Mouse (Mus musculus) splenic B cell, adult 2 months (primary cell): ENCODE data around the gene Pmfbp1.

Source experiments
- DNase-seq: peaks from one replicate; pipeline ENCODE4 v3.0.0-alpha.2; 2011; ENCODE audit warnings: low read depth, low spot score
- H3K27me3 ChIP-seq: 2 replicates; pipeline ENCODE4 v1.6.1; 2012; ENCODE audit warnings: mild to moderate bottlenecking, low read length, moderate library complexity, mixed read lengths; ENCODE audit not compliant: control insufficient read depth, poor library complexity, insufficient read depth, severe bottlenecking
- H3K36me3 ChIP-seq: 2 replicates; pipeline ENCODE4 v1.6.1; 2012; ENCODE audit warnings: mild to moderate bottlenecking, low read length, moderate library complexity, mixed read lengths; ENCODE audit not compliant: control insufficient read depth, poor library complexity, insufficient read depth, severe bottlenecking

Pmfbp1 gene

DNA sequence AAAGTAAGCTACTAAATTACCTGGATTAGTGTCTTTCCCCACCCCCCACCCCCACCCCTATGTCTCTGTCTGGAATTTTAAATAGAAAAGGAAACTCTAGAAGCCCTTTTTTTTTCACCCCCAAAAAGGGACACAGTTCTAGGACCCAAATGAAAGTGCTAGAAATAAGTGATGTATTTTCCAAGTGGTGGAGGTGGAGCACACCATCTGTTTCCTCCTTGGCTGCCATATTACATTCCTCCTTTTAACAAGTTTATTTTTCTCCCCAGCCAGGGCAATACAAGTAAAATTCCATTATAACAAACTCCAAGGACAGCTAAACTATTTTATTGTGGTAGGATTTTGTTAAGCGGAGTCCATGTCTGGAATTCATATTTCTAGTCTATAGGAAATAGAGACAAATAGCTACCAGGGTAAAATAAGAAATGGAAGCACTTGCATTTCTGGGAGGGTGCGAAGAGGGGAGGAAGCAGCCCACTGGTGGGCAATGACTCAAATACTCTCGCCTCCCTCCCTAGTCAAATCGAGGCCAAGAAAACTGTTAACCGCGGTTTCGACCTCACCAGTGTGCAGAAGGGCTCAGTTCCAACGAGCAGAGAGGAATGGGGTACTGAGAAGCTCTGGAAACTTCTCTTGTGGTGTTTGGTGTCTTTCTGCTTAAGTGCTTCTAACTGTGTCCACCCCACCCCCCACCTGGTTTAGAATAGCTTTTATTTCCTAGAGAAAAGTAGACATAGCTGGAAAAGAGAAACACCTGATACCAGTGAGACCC lies 49.1 kb downstream of the Pmfbp1 start:
- H3K36me3 ChIP-seq: peaks cover 5% of the 10 kb centered on the region
- no peak for DNase-seq
- no peaks in the 10 kb centered on the region for H3K27me3 ChIP-seq

DNA sequence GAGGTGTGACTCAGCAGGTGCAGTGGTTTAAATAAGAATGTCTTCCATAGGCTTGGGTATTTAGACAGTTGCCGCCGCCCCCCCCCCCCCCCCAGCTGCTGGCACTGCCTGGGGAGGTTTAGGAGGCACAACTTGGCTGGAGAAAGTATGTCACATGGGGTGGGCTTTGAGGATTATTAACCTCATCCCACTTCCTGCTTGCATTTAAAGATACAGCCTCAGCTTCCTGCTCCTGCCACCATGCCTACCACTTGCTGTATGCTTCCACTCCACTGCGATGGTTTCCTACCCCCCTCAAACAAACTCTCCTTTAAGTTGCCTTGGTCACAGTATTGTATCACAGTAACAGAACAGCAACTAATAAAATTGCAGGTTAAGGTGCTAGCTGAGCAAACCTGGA lies 50.2 kb downstream of the Pmfbp1 start:
- Histone ChIP-seq H3K36me3 (peaks cover 11% of the 10 kb centered on the region), H3K27me3 (no peaks in the 10 kb centered on the region)
- no peak for DNase-seq

- H3K27me3 ChIP-seq: no peaks in the 10 kb centered on the region
- peaks cover 24% of the 10 kb centered on the region for H3K36me3 ChIP-seq
- DNase-seq: peak; percentile 32
These were observed 57.8 kb downstream of the Pmfbp1 start for GRCm38 (mm10) chr8:109551663-109552062.

DNA sequence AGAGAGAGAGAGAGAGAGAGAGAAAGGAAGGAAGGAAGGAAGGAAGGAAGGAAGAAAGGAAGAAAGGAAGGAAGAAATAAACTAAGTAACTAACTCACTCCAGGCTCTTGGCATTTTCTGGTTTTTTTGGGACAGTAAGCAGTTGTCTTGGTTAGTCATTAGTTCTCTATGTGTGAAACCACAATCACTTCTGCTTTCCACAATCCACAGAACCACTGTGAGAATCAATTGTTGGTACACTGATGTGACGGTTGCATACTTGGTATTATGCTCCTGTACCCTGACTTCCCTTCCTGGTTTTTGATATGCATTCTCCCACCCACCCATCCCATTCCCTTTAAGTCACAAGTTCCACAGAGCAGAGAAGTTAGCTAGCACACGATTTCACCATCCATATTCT lies 70.1 kb downstream of the Pmfbp1 start:
- DNase-seq: peak; percentile 32
- H3K27me3 ChIP-seq: no peaks in the 10 kb centered on the region
- peaks cover 2% of the 10 kb centered on the region; the same call in 1 of the 2 replicates for H3K36me3 ChIP-seq

DNA sequence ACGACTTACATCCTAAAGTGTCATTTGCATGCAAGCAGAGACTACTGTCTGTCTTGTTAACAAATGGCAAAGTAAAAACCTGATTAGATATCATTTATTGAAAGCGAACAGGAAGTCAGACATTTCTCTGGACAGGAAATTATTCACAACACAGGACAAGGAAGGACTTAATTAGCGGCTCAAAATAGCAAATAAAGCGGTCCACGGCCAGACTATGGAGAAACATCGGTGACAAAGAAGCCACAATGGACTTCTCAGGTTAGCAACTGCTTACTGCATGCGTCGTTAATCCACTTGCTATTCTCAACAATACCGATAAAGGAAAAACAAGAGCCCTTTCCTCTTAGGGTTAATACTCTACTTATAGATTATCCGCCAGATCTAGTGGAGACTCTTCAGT lies 70.9 kb downstream of the Pmfbp1 start:
- H3K27me3 ChIP-seq: no peaks in the 10 kb centered on the region
- no peaks in the 10 kb centered on the region; the same call in 1 of the 2 replicates for H3K36me3 ChIP-seq
- DNase-seq: no peak

GRCm38 (mm10) chr8:109565498-109566333 lies 71.9 kb downstream of the Pmfbp1 start, which contains the start of the genes Dhx38 and Txnl4b:
TSS of gene Dhx38 (minus strand) at chr8:109565861.
TSS of gene Txnl4b (plus strand) at chr8:109565892.
- Histone ChIP-seq H3K27me3 (no peaks in the 10 kb centered on the region), H3K36me3 (peaks cover 2% of the 10 kb centered on the region; the same call in 1 of the 2 replicates)
- peak; percentile 100 for DNase-seq

DNA sequence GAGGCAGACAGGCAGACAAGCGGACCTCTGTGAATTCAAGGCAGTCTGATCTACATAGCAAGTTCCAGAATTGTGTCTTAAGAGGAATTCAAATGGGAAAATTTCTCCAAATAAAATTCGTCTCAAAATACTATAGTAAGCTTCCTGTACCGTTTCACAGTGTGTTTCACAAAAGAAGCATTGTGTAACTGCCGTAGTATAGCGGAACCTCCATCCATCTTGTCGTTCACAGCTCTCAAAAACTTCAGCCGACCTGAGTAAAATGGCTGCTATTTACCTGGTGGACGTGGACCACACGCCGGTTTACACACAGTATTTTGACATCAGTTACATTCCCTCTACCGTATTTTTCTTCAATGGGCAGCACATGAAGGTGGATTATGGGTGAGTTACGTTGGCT lies 77.3 kb downstream of the Pmfbp1 start:
- peaks cover 7% of the 10 kb centered on the region; the same call in 1 of the 2 replicates for H3K36me3 ChIP-seq
- no peak for DNase-seq
- no peaks in the 10 kb centered on the region for H3K27me3 ChIP-seq

GRCm38 (mm10) chr8:109576311-109576710 lies 82.5 kb downstream of the Pmfbp1 start:
- DNase-seq: no peak
- H3K27me3 ChIP-seq: no peaks in the 10 kb centered on the region
- H3K36me3 ChIP-seq: peaks cover 5% of the 10 kb centered on the region; the same call in 1 of the 2 replicates

GRCm38 (mm10) chr8:109578900-109579301 lies 85.1 kb downstream of the Pmfbp1 start, which contains the start of gene Hp:
TSS of gene Hp (minus strand) at chr8:109579172.
- H3K27me3 ChIP-seq: no peaks in the 10 kb centered on the region
- H3K36me3 ChIP-seq: no peaks in the 10 kb centered on the region
- no peak for DNase-seq

GRCm38 (mm10) chr8:109584293-109584692 lies 90.5 kb downstream of the Pmfbp1 start:
- Histone ChIP-seq H3K27me3 (no peaks in the 10 kb centered on the region; the same call in 1 of the 2 replicates), H3K36me3 (no peaks in the 10 kb centered on the region)
- no peak for DNase-seq

DNA sequence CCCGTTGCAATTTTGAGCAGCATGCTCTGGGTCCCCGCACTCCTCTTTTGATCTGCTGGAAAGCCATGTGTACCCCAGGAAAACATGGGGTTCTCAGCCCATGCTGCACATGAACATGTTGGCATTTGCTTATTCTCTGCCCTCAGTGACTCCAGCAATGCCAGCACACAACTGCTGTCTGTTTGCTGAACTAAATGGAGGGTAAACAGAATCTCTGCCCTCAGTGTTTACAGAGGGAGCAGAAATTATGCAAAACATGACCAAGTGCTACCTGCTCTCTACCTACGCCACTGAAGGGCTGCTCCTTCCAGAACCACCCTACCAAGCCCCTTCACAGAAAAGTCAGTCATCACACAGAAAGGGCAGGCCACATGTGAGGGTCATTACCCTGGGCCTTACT lies 91.0 kb downstream of the Pmfbp1 start:
- no peaks in the 10 kb centered on the region for H3K36me3 ChIP-seq
- no peak for DNase-seq
- H3K27me3 ChIP-seq: no peaks in the 10 kb centered on the region; the same call in 1 of the 2 replicates

GRCm38 (mm10) chr8:109585652-109586051 lies 91.8 kb downstream of the Pmfbp1 start:
- DNase-seq: no peak
- H3K36me3 ChIP-seq: no peaks in the 10 kb centered on the region

DNA sequence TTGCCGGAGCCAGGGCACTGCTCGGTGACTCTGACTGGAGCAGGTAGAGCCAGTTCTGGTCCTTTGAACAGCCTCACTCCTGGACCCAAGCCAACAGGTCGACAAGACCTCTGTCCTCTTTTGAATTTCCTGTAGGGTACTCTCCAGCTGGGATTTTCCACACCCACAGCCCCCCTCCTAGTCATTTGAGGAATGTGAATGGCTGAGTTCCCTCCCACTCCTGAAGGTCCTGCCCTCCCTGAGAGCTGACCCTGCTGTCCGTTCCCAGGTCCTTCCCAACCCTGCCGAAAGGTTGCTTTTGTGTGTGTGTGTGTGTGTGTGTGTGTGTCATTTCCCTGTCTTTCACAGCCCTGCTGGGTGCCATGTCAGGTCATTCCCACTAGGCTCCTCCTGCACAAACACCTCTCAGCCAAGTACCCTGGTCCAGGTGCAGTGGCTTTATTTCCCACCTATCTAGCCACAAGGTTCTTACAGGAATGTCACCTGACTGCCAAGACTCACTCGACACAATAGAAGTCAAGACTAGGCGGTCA lies 93.2 kb downstream of the Pmfbp1 start:
- Histone ChIP-seq H3K27me3 (no peaks in the 10 kb centered on the region; the same call in 1 of the 2 replicates), H3K36me3 (no peaks in the 10 kb centered on the region)
- no peak for DNase-seq

More at GRCm38 (mm10) chr8:109585652-109586051, 91.8 kb downstream of the Pmfbp1 start:
- H3K27me3 ChIP-seq: no peaks in the 10 kb centered on the region; the same call in 1 of the 2 replicates

- DNase-seq: no peak
- H3K36me3 ChIP-seq: peaks cover 3% of the 10 kb centered on the region; the same call in 1 of the 2 replicates
- H3K27me3 ChIP-seq: no peaks in the 10 kb centered on the region; the same call in 1 of the 2 replicates
These were observed 97.1 kb downstream of the Pmfbp1 start for GRCm38 (mm10) chr8:109590901-109591300.
